Mouse (Mus musculus): ENCODE results near the gene Wfdc18. TPM values are rescaled to one million over a fixed set of nuclear protein-coding genes. Genes with fewer than 3 reads are reported as not detected.
A peak's percentile ranks its signal among the peaks of the same experiment; 100 is the strongest.

Gene Wfdc18
- 0.33 TPM in 1 of 2 replicates, not detected in the other for polyA plus RNA-seq (2015; fragmentation: Nextera tagmentation; extraction: Ambion mirVana)

- Histone ChIP-seq H3K4me2 (ENCODE audit: low read length) (no peak within 1 kb of the TSS), H3K4me3 (replicated peaks; ENCODE audit: low read depth, low read length) (no peak within 1 kb of the TSS), H3K9me3 (replicated peaks; ENCODE audit: low read length) (no peaks in the 10 kb centered on the region), H3K27ac (no peak within 1 kb of the TSS), H3K9ac (ENCODE audit: low read depth, low read length) (no peak within 1 kb of the TSS), H3K36me3 (ENCODE audit: insufficient read depth, low read length) (no peaks in the 10 kb centered on the region), H3K4me1 (replicated peaks; ENCODE audit: insufficient read depth, low read length) (no peaks in the 10 kb centered on the region), H3K27me3 (ENCODE audit: insufficient read depth, low read length) (no peaks in the 10 kb centered on the region)
- ATAC-seq (replicated peaks; ENCODE audit: low FRiP score, low read depth) (no peak), DNase-seq (ENCODE audit: low spot score) (no peak)
- TF ChIP-seq CTCF (IDR thresholded peaks at IDR 0.05; ENCODE audit: low read depth), result no peak
- 58% methylated on average over 4 of the region's 4 CpGs for WGBS
Observed at GRCm38 (mm10) chr11:83708715-83709114, at the start of gene Wfdc18. Gene Wfdc18, plus strand, starts transcription at chr11:83709015.

DNA sequence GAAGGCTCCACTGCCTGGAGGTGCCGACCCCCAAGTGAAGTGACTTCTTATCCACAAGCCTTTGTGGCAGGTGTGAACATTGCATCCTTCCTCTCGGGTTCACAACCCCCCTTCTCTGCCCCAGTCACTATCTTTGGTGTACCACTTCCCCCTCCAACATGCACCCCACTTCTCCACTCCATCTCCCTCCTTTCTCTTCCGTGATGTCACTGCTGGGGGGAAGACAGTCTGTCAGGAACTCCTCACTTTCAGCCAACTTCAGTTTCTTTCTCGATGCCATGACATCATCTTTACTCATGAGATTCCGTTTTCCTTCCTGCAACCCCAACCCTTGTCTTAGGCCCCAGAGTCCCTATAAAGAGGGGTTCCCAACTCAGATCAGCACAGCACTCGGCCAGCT, 46.6 kb upstream of the Wfdc18 start, which contains the start of gene Ccl4:
TSS of gene Ccl4 (plus strand) at position 381 of the 400 bp plus-strand sequence.
- Histone ChIP-seq H3K4me1 (replicated peaks; ENCODE audit: insufficient read depth, low read length) (no peaks in the 10 kb centered on the region), H3K9ac (ENCODE audit: low read depth, low read length) (no peak within 1 kb of the TSS), H3K27ac (no peak within 1 kb of the TSS), H3K36me3 (ENCODE audit: insufficient read depth, low read length) (no peaks in the 10 kb centered on the region), H3K4me2 (ENCODE audit: low read length) (no peak within 1 kb of the TSS), H3K4me3 (replicated peaks; ENCODE audit: low read depth, low read length) (no peak within 1 kb of the TSS), H3K9me3 (replicated peaks; ENCODE audit: low read length) (no peaks in the 10 kb centered on the region), H3K27me3 (ENCODE audit: insufficient read depth, low read length) (no peaks in the 10 kb centered on the region)
- DNase-seq (ENCODE audit: low spot score) (no peak), ATAC-seq (replicated peaks; ENCODE audit: low FRiP score, low read depth) (no peak)
- 84% methylated on average over 6 of the region's 6 CpGs for WGBS
- TF ChIP-seq CTCF (IDR thresholded peaks at IDR 0.05; ENCODE audit: low read depth), result no peak

GRCm38 (mm10) chr11:83663532-83663931, 45.3 kb upstream of the Wfdc18 start:
- Histone ChIP-seq H3K9me3 (replicated peaks; ENCODE audit: low read length) (no peaks in the 10 kb centered on the region), H3K4me2 (ENCODE audit: low read length) (no peak overlapping the region), H3K4me3 (replicated peaks; ENCODE audit: low read depth, low read length) (no peak overlapping the region), H3K27ac (no peak overlapping the region), H3K4me1 (replicated peaks; ENCODE audit: insufficient read depth, low read length) (no peaks in the 10 kb centered on the region), H3K9ac (ENCODE audit: low read depth, low read length) (no peak overlapping the region), H3K27me3 (ENCODE audit: insufficient read depth, low read length) (no peaks in the 10 kb centered on the region), H3K36me3 (ENCODE audit: insufficient read depth, low read length) (no peaks in the 10 kb centered on the region)
- peak; percentile 8 for DNase-seq (ENCODE audit: low spot score)
- no peak for TF ChIP-seq CTCF (IDR thresholded peaks at IDR 0.05; ENCODE audit: low read depth)
- ATAC-seq (replicated peaks; ENCODE audit: low FRiP score, low read depth), result no peak
- 64% methylated on average over 5 of the region's 5 CpGs for WGBS

GRCm38 (mm10) chr11:83671743-83672142, 37.1 kb upstream of the Wfdc18 start:
- no peak for TF ChIP-seq CTCF (IDR thresholded peaks at IDR 0.05; ENCODE audit: low read depth)
- Histone ChIP-seq H3K4me2 (ENCODE audit: low read length) (no peak overlapping the region), H3K9ac (ENCODE audit: low read depth, low read length) (no peak overlapping the region), H3K36me3 (ENCODE audit: insufficient read depth, low read length) (no peaks in the 10 kb centered on the region), H3K4me1 (replicated peaks; ENCODE audit: insufficient read depth, low read length) (no peaks in the 10 kb centered on the region), H3K9me3 (replicated peaks; ENCODE audit: low read length) (no peaks in the 10 kb centered on the region), H3K4me3 (replicated peaks; ENCODE audit: low read depth, low read length) (no peak overlapping the region), H3K27ac (no peak overlapping the region), H3K27me3 (ENCODE audit: insufficient read depth, low read length) (no peaks in the 10 kb centered on the region)
- DNase-seq (ENCODE audit: low spot score) (no peak), ATAC-seq (replicated peaks; ENCODE audit: low FRiP score, low read depth) (no peak)

DNA sequence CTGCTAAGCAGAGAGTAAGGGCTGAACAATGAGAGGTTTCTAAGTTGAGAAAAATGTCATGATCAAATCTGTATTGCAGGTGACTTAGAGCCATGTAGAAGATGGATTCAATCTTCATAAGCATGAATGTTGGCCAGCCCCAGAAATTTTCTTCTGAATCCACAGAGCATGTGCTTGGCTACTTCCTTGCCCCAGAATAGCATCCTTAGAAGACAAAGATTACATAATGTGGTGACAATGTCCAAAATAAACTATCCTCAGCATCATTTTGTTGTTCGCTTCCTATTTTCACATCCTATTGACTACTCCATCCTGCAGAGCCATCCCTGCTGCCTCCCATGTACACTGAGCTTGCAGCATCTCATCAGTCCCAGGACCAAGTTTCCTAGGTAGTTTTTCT, 33.1 kb upstream of the Wfdc18 start:
- Histone ChIP-seq H3K36me3 (ENCODE audit: insufficient read depth, low read length) (no peaks in the 10 kb centered on the region), H3K9me3 (replicated peaks; ENCODE audit: low read length) (no peaks in the 10 kb centered on the region), H3K4me1 (replicated peaks; ENCODE audit: insufficient read depth, low read length) (no peaks in the 10 kb centered on the region), H3K4me2 (ENCODE audit: low read length) (no peak overlapping the region), H3K4me3 (replicated peaks; ENCODE audit: low read depth, low read length) (no peak overlapping the region), H3K9ac (ENCODE audit: low read depth, low read length) (no peak overlapping the region), H3K27me3 (ENCODE audit: insufficient read depth, low read length) (no peaks in the 10 kb centered on the region), H3K27ac (no peak overlapping the region)
- DNase-seq (ENCODE audit: low spot score) (no peak), ATAC-seq (replicated peaks; ENCODE audit: low FRiP score, low read depth) (no peak)
- 91% methylated on average over 1 of the region's 1 CpGs for WGBS
- TF ChIP-seq CTCF (IDR thresholded peaks at IDR 0.05; ENCODE audit: low read depth), result no peak

DNA sequence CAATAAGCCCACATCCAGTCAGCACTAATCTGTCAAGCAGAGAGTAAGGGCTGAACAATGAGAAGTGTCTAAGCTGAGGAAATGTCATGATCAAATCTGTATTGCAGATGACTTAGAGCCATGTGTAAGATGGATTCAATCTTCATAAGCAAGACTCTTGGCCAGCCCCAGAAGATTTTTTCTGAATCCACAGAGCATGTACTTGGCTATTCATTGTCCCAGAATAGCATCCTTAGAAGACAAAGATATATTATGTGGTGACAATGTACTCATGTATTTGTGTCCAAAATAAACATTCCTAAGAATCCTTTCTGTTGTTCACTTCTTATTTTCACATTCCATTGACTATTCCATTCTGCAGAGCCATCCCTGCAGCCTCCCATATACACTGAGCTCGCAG, 18.9 kb upstream of the Wfdc18 start:
- no peaks in the 10 kb centered on the region for H3K4me1 ChIP-seq (replicated peaks; ENCODE audit: insufficient read depth, low read length)
- H3K4me3 ChIP-seq (replicated peaks; ENCODE audit: low read depth, low read length), result no peak overlapping the region
- no peak overlapping the region for H3K4me2 ChIP-seq (ENCODE audit: low read length)
- 72% methylated on average over 1 of the region's 1 CpGs for WGBS
- no peaks in the 10 kb centered on the region for H3K36me3 ChIP-seq (ENCODE audit: insufficient read depth, low read length)
- H3K27ac ChIP-seq, result no peak overlapping the region
- ATAC-seq (replicated peaks; ENCODE audit: low FRiP score, low read depth), result no peak
- no peaks in the 10 kb centered on the region for H3K27me3 ChIP-seq (ENCODE audit: insufficient read depth, low read length)
- no peaks in the 10 kb centered on the region for H3K9me3 ChIP-seq (replicated peaks; ENCODE audit: low read length)
- no peak overlapping the region for H3K9ac ChIP-seq (ENCODE audit: low read depth, low read length)
- no peak for TF ChIP-seq CTCF (IDR thresholded peaks at IDR 0.05; ENCODE audit: low read depth)
- peak; percentile 21 for DNase-seq (ENCODE audit: low spot score)

GRCm38 (mm10) chr11:83692008-83692407, 16.8 kb upstream of the Wfdc18 start:
- WGBS, result 50% methylated on average over 1 of the region's 1 CpGs
- H3K4me1 ChIP-seq (replicated peaks; ENCODE audit: insufficient read depth, low read length), result no peaks in the 10 kb centered on the region
- H3K27me3 ChIP-seq (ENCODE audit: insufficient read depth, low read length), result no peaks in the 10 kb centered on the region
- H3K9ac ChIP-seq (ENCODE audit: low read depth, low read length), result no peak overlapping the region
- H3K4me3 ChIP-seq (replicated peaks; ENCODE audit: low read depth, low read length), result no peak overlapping the region
- no peaks in the 10 kb centered on the region for H3K9me3 ChIP-seq (replicated peaks; ENCODE audit: low read length)
- H3K27ac ChIP-seq, result no peak overlapping the region
- H3K4me2 ChIP-seq (ENCODE audit: low read length), result no peak overlapping the region
- no peak for ATAC-seq (replicated peaks; ENCODE audit: low FRiP score, low read depth)
- no peaks in the 10 kb centered on the region for H3K36me3 ChIP-seq (ENCODE audit: insufficient read depth, low read length)
- no peak for DNase-seq (ENCODE audit: low spot score)
- no peak for TF ChIP-seq CTCF (IDR thresholded peaks at IDR 0.05; ENCODE audit: low read depth)

Measured in kidney, postnatal 0 days (tissue).